Mouse (Mus musculus) gastrocnemius, adult 2 months (tissue): ENCODE results near the gene Zfhx3. TPM values are rescaled to one million over a fixed set of nuclear protein-coding genes. Genes with fewer than 3 reads are reported as not detected.

Source experiments
- DNase-seq: peaks from one replicate; pipeline ENCODE4 v3.0.0; 2022
- H3K27ac ChIP-seq: fragments of 200-600 bp; 2 replicates; pipeline ENCODE4 v1.8.1; 2022; ENCODE audit warnings: mild to moderate bottlenecking
- H3K4me3 ChIP-seq: fragments of 200-600 bp; 2 replicates; pipeline ENCODE4 v1.8.1; 2022; ENCODE audit warnings: mild to moderate bottlenecking, moderate library complexity
- CTCF ChIP-seq: fragments of 200-600 bp; IDR thresholded peaks from 2 replicates; pipeline ENCODE4 v1.8.1; 2022; ENCODE audit warnings: antibody characterized with exemption, mild to moderate bottlenecking, moderate library complexity
- intact Hi-C: fragments of 180-260 bp; cut with DNase I; formaldehyde crosslinking; loops from one replicate; pipeline ENCODE4 v1.15.1; 2025
- total RNA-seq, 2 experiments: library from RNA; stranded (reverse); gene quantifications; 2 replicates each; pipeline ENCODE4 v1.2.3; 2021

The Zfhx3 gene
- total RNA-seq, 2 experiments from 2014 or later: 14.1 to 17.7 TPM

GRCm38 (mm10) chr8:108072853-108073252 lies 130.4 kb downstream of the Zfhx3 start:
- no peak for DNase-seq
- no peak overlapping the region for H3K27ac ChIP-seq
- TF ChIP-seq CTCF: no peak
- H3K4me3 ChIP-seq: no peak overlapping the region
- intact Hi-C loops: no loop called here

- TF ChIP-seq CTCF: no peak
- intact Hi-C loops: no loop called here
- Histone ChIP-seq H3K4me3 (no peak overlapping the region), H3K27ac (no peak overlapping the region)
- DNase-seq: no peak
Measured at GRCm38 (mm10) chr8:108075176-108075575, 132.7 kb downstream of the Zfhx3 start.

GRCm38 (mm10) chr8:108078726-108079125 lies 136.3 kb downstream of the Zfhx3 start:
- intact Hi-C loops: no loop called here
- no peak for TF ChIP-seq CTCF
- Histone ChIP-seq H3K27ac (no peak overlapping the region), H3K4me3 (no peak overlapping the region)
- no peak for DNase-seq

GRCm38 (mm10) chr8:108086913-108087312 lies 144.5 kb downstream of the Zfhx3 start:
- peak; percentile 11; the same call in 1 of the 2 replicates for TF ChIP-seq CTCF
- intact Hi-C loops: no loop called here
- Histone ChIP-seq H3K4me3 (no peak overlapping the region), H3K27ac (no peak overlapping the region)
- no peak for DNase-seq

GRCm38 (mm10) chr8:108089632-108090031 lies 147.2 kb downstream of the Zfhx3 start:
- TF ChIP-seq CTCF: no peak
- H3K4me3 ChIP-seq: no peak overlapping the region
- no peak for DNase-seq
- H3K27ac ChIP-seq: no peak overlapping the region
- intact Hi-C loops: no loop called here

GRCm38 (mm10) chr8:108098598-108098997 lies 156.2 kb downstream of the Zfhx3 start:
- Histone ChIP-seq H3K27ac (no peak overlapping the region), H3K4me3 (no peak overlapping the region)
- intact Hi-C loops: no loop called here
- TF ChIP-seq CTCF: no peak
- no peak for DNase-seq

- intact Hi-C loops: no loop called here
- DNase-seq: peak; percentile 33
- peak; percentile 53 for TF ChIP-seq CTCF
- no peak overlapping the region; the same call in 1 of the 2 replicates for H3K4me3 ChIP-seq
- 0 out of 2 replicates have a peak overlapping the region, but pooled peaks have one; percentile 28 for H3K27ac ChIP-seq
Measured at GRCm38 (mm10) chr8:108101131-108101530, 158.7 kb downstream of the Zfhx3 start.

GRCm38 (mm10) chr8:108101978-108102865 lies 159.8 kb downstream of the Zfhx3 start:
- H3K4me3 ChIP-seq: no peak overlapping the region
- no peak for TF ChIP-seq CTCF
- H3K27ac ChIP-seq: no peak overlapping the region
- no peak for DNase-seq
- intact Hi-C loops: no loop called here

- DNase-seq: no peak
- H3K27ac ChIP-seq: no peak overlapping the region
- no peak for TF ChIP-seq CTCF
- H3K4me3 ChIP-seq: no peak overlapping the region
- intact Hi-C loops: no loop called here
Measured at GRCm38 (mm10) chr8:108104471-108105098, 162.1 kb downstream of the Zfhx3 start.

GRCm38 (mm10) chr8:108125053-108125452 lies 182.6 kb downstream of the Zfhx3 start:
- intact Hi-C loops: no loop called here
- H3K4me3 ChIP-seq: no peak overlapping the region
- no peak for TF ChIP-seq CTCF
- no peak overlapping the region for H3K27ac ChIP-seq
- DNase-seq: no peak

- TF ChIP-seq CTCF: no peak
- H3K27ac ChIP-seq: no peak overlapping the region
- no peak overlapping the region for H3K4me3 ChIP-seq
- intact Hi-C loops: no loop called here
- no peak for DNase-seq
Measured at GRCm38 (mm10) chr8:108125491-108125890, 183.0 kb downstream of the Zfhx3 start.

GRCm38 (mm10) chr8:108146536-108146935 lies 204.1 kb downstream of the Zfhx3 start:
- TF ChIP-seq CTCF: no peak
- intact Hi-C loops: no loop called here
- no peak for DNase-seq
- Histone ChIP-seq H3K4me3 (no peak overlapping the region), H3K27ac (no peak overlapping the region)

- intact Hi-C loops: no loop called here
Measured at GRCm38 (mm10) chr8:108148599-108149249, 206.3 kb downstream of the Zfhx3 start.

More at GRCm38 (mm10) chr8:108148599-108149249, 206.3 kb downstream of the Zfhx3 start:
- Histone ChIP-seq H3K27ac (no peak overlapping the region), H3K4me3 (no peak overlapping the region)
- DNase-seq: no peak
- TF ChIP-seq CTCF: no peak
